Mouse (Mus musculus) thymus, adult 2 months (tissue): ENCODE measurements around the gene Fam122a. TPM values are rescaled to one million over a fixed set of nuclear protein-coding genes. Genes with fewer than 3 reads are reported as not detected.

Source experiments
- DNase-seq: peaks from one replicate; pipeline ENCODE4 v3.0.0; 2021
- H3K27ac ChIP-seq: fragments of 200-500 bp; 2 replicates; pipeline ENCODE4 v1.5.1; 2012; ENCODE audit warnings: low read length, control low read depth; ENCODE audit not compliant: control insufficient read depth, insufficient read depth
- H3K27me3 ChIP-seq: fragments of 200-500 bp; 2 replicates; pipeline ENCODE4 v1.6.1; 2012; ENCODE audit warnings: mild to moderate bottlenecking, low read length, moderate library complexity, mixed read lengths; ENCODE audit not compliant: control insufficient read depth, insufficient read depth
- H3K36me3 ChIP-seq: fragments of 200-500 bp; 2 replicates; pipeline ENCODE4 v1.6.1; 2012; ENCODE audit warnings: mild to moderate bottlenecking, low read length, moderate library complexity; ENCODE audit not compliant: control insufficient read depth, insufficient read depth
- H3K4me1 ChIP-seq: fragments of 200-500 bp; replicated peaks from 2 replicates; pipeline ENCODE4 v1.6.1; 2012; ENCODE audit warnings: low read length; ENCODE audit not compliant: control insufficient read depth, insufficient read depth
- H3K4me3 ChIP-seq: fragments of 200-500 bp; 2 replicates; pipeline ENCODE4 v1.5.1; 2012; ENCODE audit warnings: mild to moderate bottlenecking, low read length, control low read depth, moderate library complexity; ENCODE audit not compliant: control insufficient read depth, insufficient read depth
- CTCF ChIP-seq: fragments of 200-500 bp; IDR thresholded peaks from 2 replicates; pipeline ENCODE4 v1.5.1; 2012; ENCODE audit warnings: mild to moderate bottlenecking, control low read depth, low read length, moderate library complexity, borderline replicate concordance; ENCODE audit not compliant: control insufficient read depth, poor library complexity, insufficient read depth; ENCODE audit errors: extremely low read depth
- POLR2A ChIP-seq: fragments of 200-500 bp; IDR thresholded peaks from 2 replicates; pipeline ENCODE4 v1.6.1; 2012; ENCODE audit warnings: mild to moderate bottlenecking, low read length, control low read depth, moderate library complexity; ENCODE audit not compliant: control insufficient read depth, poor library complexity, insufficient read depth; ENCODE audit errors: extremely low read depth
- WGBS: fragments of 180-500 bp; shearing (Covaris S2); methylation state at CpG from one replicate; pipeline ENCODE4 v1.1.7; 2018; 5-methylcytosine and 5-hydroxymethylcytosine counted together
- polyA plus RNA-seq: library from polyadenylated mRNA; depleted of rRNA; stranded (reverse); fragments of >200 nt; gene quantifications from 2 replicates; pipeline ENCODE4 v1.2.3, GENCODE M21; 2012

The Fam122a gene
- polyA plus RNA-seq, 1 experiment: 34.3 TPM

- no peak for DNase-seq
- TF ChIP-seq POLR2A (no peak), CTCF (no peak)
- Histone ChIP-seq H3K4me1 (peaks cover 5% of the 10 kb centered on the region; the same call in 1 of the 2 replicates), H3K36me3 (no peaks in the 10 kb centered on the region), H3K27me3 (no peaks in the 10 kb centered on the region), H3K4me3 (no peak overlapping the region), H3K27ac (no peak overlapping the region)
- WGBS: 94% methylated on average over 13 of the region's 13 CpGs
These were observed 23.8 kb downstream of the Fam122a start for GRCm38 (mm10) chr19:24453379-24453778.

DNA sequence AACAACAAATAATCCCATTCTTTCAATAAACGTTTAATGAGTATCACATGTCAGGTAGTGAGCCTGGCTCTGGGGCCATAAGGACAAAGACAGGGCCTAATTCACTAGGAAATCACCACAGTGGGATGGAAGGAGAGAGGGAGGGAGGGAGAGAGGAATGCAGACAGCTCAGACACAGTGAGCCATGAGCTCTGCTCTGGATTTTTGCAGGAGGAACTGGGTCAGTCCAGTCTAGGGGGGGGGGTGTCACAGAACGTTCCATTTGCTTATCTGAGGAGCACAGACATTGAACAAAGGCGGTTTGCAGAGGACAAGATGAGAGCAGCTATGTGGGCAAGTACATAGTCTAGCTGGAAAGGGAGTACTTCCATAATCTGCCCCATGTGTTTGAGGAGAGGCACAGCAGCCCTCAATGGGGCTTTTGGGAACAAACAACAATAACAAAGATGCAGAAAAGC is 24.7 kb downstream of the Fam122a start:
- Histone ChIP-seq H3K4me1 (peaks cover 5% of the 10 kb centered on the region; the same call in 1 of the 2 replicates), H3K4me3 (no peak overlapping the region), H3K27me3 (no peaks in the 10 kb centered on the region), H3K36me3 (no peaks in the 10 kb centered on the region), H3K27ac (no peak overlapping the region)
- no peak for DNase-seq
- 78% methylated on average over 3 of the region's 3 CpGs for WGBS
- no peak for TF ChIP-seq CTCF
- TF ChIP-seq POLR2A: no peak

DNA sequence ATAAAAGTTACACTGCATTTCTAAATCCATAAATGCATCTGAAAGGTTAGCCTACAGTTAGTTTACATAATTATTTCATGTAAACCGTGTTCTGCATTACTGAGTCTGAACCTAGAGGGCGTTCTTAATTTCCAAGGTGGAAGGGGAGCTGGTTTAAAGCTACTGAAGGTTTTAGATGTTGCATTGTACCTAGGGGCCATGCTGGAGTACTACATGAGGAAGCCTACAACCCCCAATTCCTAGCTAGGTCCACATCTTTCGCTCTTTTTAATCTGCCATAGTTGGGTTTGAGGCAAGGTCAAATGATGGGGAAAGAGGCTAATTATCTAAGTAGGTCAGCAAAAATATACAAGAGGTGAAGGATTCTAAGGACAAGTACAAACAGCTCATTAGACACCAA is 25.5 kb downstream of the Fam122a start:
- Histone ChIP-seq H3K27ac (no peak overlapping the region), H3K36me3 (no peaks in the 10 kb centered on the region), H3K4me1 (peaks cover 5% of the 10 kb centered on the region; the same call in 1 of the 2 replicates), H3K27me3 (no peaks in the 10 kb centered on the region), H3K4me3 (no peak overlapping the region)
- no peak for DNase-seq
- WGBS: 86% methylated on average over 3 of the region's 3 CpGs
- TF ChIP-seq CTCF: no peak
- no peak for TF ChIP-seq POLR2A

- no peak for DNase-seq
- 57% methylated on average over 8 of the region's 8 CpGs for WGBS
- TF ChIP-seq CTCF: no peak
- TF ChIP-seq POLR2A: no peak
- Histone ChIP-seq H3K4me1 (peaks cover 5% of the 10 kb centered on the region; the same call in 1 of the 2 replicates), H3K36me3 (no peaks in the 10 kb centered on the region), H3K4me3 (no peak overlapping the region), H3K27me3 (no peaks in the 10 kb centered on the region), H3K27ac (no peak overlapping the region)
These were observed 26.4 kb downstream of the Fam122a start for GRCm38 (mm10) chr19:24450740-24451139.

GRCm38 (mm10) chr19:24444322-24444721 is 32.8 kb downstream of the Fam122a start:
- Histone ChIP-seq H3K27me3 (no peaks in the 10 kb centered on the region), H3K36me3 (no peaks in the 10 kb centered on the region), H3K27ac (no peak overlapping the region), H3K4me3 (no peak overlapping the region), H3K4me1 (no peaks in the 10 kb centered on the region)
- TF ChIP-seq CTCF: no peak
- TF ChIP-seq POLR2A: no peak
- DNase-seq: no peak
- WGBS: 85% methylated on average over 3 of the region's 3 CpGs

- no peaks in the 10 kb centered on the region for H3K27me3 ChIP-seq
- no peak overlapping the region for H3K27ac ChIP-seq
- DNase-seq: no peak
- no peak overlapping the region for H3K4me3 ChIP-seq
- WGBS: 97% methylated on average over 4 of the region's 4 CpGs
- no peak for TF ChIP-seq POLR2A
- TF ChIP-seq CTCF: no peak
- H3K36me3 ChIP-seq: no peaks in the 10 kb centered on the region
- H3K4me1 ChIP-seq: no peaks in the 10 kb centered on the region
These were observed 37.4 kb downstream of the Fam122a start for GRCm38 (mm10) chr19:24439715-24440114.

DNA sequence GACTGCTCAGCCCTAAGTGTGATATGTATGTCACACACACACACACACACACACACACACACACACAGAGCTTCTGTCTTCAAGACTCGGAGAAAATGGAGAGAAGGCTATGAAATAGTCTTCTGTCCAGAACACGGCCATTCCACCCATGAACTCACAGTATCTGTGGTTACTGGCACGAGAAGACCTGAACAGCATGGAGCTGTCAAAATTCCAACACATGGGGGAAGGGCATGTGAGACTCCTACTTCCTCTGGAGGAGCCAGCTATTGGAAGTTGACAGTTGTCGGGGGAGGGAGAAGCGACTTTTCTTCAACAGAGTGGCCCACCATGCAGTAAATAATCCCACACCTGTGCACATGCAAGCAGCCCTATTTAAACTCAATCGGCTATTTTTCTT is 42.9 kb downstream of the Fam122a start:
- no peak for DNase-seq
- WGBS: 93% methylated on average over 6 of the region's 6 CpGs
- TF ChIP-seq POLR2A: no peak
- no peak for TF ChIP-seq CTCF
- no peaks in the 10 kb centered on the region for H3K36me3 ChIP-seq
- no peaks in the 10 kb centered on the region for H3K4me1 ChIP-seq
- H3K27me3 ChIP-seq: no peaks in the 10 kb centered on the region
- H3K4me3 ChIP-seq: no peak overlapping the region
- H3K27ac ChIP-seq: no peak overlapping the region
